Mouse (Mus musculus): Measurements from ENCODE around the gene Calm3. TPM values are rescaled to one million over a fixed set of nuclear protein-coding genes. Genes with fewer than 3 reads are reported as not detected.

The Calm3 gene
- 12.5 TPM for polyA plus RNA-seq (2014; fragmentation: Illumina TruSeq; extraction: RNeasy Lipid Tissue Mini Kit (QIAGEN cat#74804); ENCODE audit: low read depth, low replicate concordance)

GRCm38 (mm10) chr7:16924037-16924834 lies at the start of gene Calm3:
Gene Calm3, minus strand, starts transcription at chr7:16924114.

GRCm38 (mm10) chr7:16959539-16960187 lies 35.7 kb upstream of the Calm3 start, which contains the start of gene Pnmal1:
Gene Pnmal1, plus strand, starts transcription at chr7:16959679.

GRCm38 (mm10) chr7:16944061-16944807 lies 20.3 kb upstream of the Calm3 start, which contains the start of gene Pnmal2:
Gene Pnmal2, plus strand, starts transcription at chr7:16944682.

GRCm38 (mm10) chr7:16906281-16906680 lies 17.6 kb downstream of the Calm3 start, which contains the start of gene Ptgir:
Gene Ptgir, plus strand, starts transcription at chr7:16906490.

GRCm38 (mm10) chr7:16891641-16892351 lies 32.1 kb downstream of the Calm3 start, which contains the start of gene Gng8:
Gene Gng8, plus strand, starts transcription at chr7:16891786.

GRCm38 (mm10) chr7:16875310-16875325 lies 48.8 kb downstream of the Calm3 start, which contains the start of gene Dact3:
Gene Dact3, plus strand, starts transcription at chr7:16875317.

Other genes with a start within 250 kb of the Calm3 start
- not detected for gene Ceacam15, start 248.4 kb downstream of the Calm3 start, polyA plus RNA-seq (2014; fragmentation: Illumina TruSeq; extraction: RNeasy Lipid Tissue Mini Kit (QIAGEN cat#74804); ENCODE audit: low read depth, low replicate concordance)
- not detected for gene Ceacam9, start 202.2 kb downstream of the Calm3 start, polyA plus RNA-seq (2014; fragmentation: Illumina TruSeq; extraction: RNeasy Lipid Tissue Mini Kit (QIAGEN cat#74804); ENCODE audit: low read depth, low replicate concordance)
- 42.6 TPM for gene Ap2s1, start 185.7 kb downstream of the Calm3 start, polyA plus RNA-seq (2014; fragmentation: Illumina TruSeq; extraction: RNeasy Lipid Tissue Mini Kit (QIAGEN cat#74804); ENCODE audit: low read depth, low replicate concordance)
- 0.87 TPM for gene Slc1a5, start 142.8 kb downstream of the Calm3 start, polyA plus RNA-seq (2014; fragmentation: Illumina TruSeq; extraction: RNeasy Lipid Tissue Mini Kit (QIAGEN cat#74804); ENCODE audit: low read depth, low replicate concordance)
- 7.9 TPM for gene Strn4, start 108.2 kb downstream of the Calm3 start, polyA plus RNA-seq (2014; fragmentation: Illumina TruSeq; extraction: RNeasy Lipid Tissue Mini Kit (QIAGEN cat#74804); ENCODE audit: low read depth, low replicate concordance)
- 4.2 TPM for gene Fkrp, start 107.4 kb downstream of the Calm3 start, polyA plus RNA-seq (2014; fragmentation: Illumina TruSeq; extraction: RNeasy Lipid Tissue Mini Kit (QIAGEN cat#74804); ENCODE audit: low read depth, low replicate concordance)
- gene Prkd2, start 81.2 kb downstream of the Calm3 start, polyA plus RNA-seq (2014; fragmentation: Illumina TruSeq; extraction: RNeasy Lipid Tissue Mini Kit (QIAGEN cat#74804); ENCODE audit: low read depth, low replicate concordance), result 0.56 TPM
- 0.24 TPM for gene Dact3, start 48.8 kb downstream of the Calm3 start, polyA plus RNA-seq (2014; fragmentation: Illumina TruSeq; extraction: RNeasy Lipid Tissue Mini Kit (QIAGEN cat#74804); ENCODE audit: low read depth, low replicate concordance)
- gene Gng8, start 32.3 kb downstream of the Calm3 start, polyA plus RNA-seq (2014; fragmentation: Illumina TruSeq; extraction: RNeasy Lipid Tissue Mini Kit (QIAGEN cat#74804); ENCODE audit: low read depth, low replicate concordance), result not detected
- not detected for gene Ptgir, start 17.6 kb downstream of the Calm3 start, polyA plus RNA-seq (2014; fragmentation: Illumina TruSeq; extraction: RNeasy Lipid Tissue Mini Kit (QIAGEN cat#74804); ENCODE audit: low read depth, low replicate concordance)
- gene Pnmal2, start 20.6 kb upstream of the Calm3 start, polyA plus RNA-seq (2014; fragmentation: Illumina TruSeq; extraction: RNeasy Lipid Tissue Mini Kit (QIAGEN cat#74804); ENCODE audit: low read depth, low replicate concordance), result not detected
- gene Pnmal1, start 35.6 kb upstream of the Calm3 start, polyA plus RNA-seq (2014; fragmentation: Illumina TruSeq; extraction: RNeasy Lipid Tissue Mini Kit (QIAGEN cat#74804); ENCODE audit: low read depth, low replicate concordance), result not detected
- not detected for gene Gm42372, start 59.0 kb upstream of the Calm3 start, polyA plus RNA-seq (2014; fragmentation: Illumina TruSeq; extraction: RNeasy Lipid Tissue Mini Kit (QIAGEN cat#74804); ENCODE audit: low read depth, low replicate concordance)
- gene Ccdc8, start 68.6 kb upstream of the Calm3 start, polyA plus RNA-seq (2014; fragmentation: Illumina TruSeq; extraction: RNeasy Lipid Tissue Mini Kit (QIAGEN cat#74804); ENCODE audit: low read depth, low replicate concordance), result 0.13 TPM
- 9.2 TPM for gene Ppp5c, start 103.8 kb upstream of the Calm3 start, polyA plus RNA-seq (2014; fragmentation: Illumina TruSeq; extraction: RNeasy Lipid Tissue Mini Kit (QIAGEN cat#74804); ENCODE audit: low read depth, low replicate concordance)
- 0.08 TPM for gene Hif3a, start 138.3 kb upstream of the Calm3 start, polyA plus RNA-seq (2014; fragmentation: Illumina TruSeq; extraction: RNeasy Lipid Tissue Mini Kit (QIAGEN cat#74804); ENCODE audit: low read depth, low replicate concordance)
- not detected for gene Psg16, start 149.9 kb upstream of the Calm3 start, polyA plus RNA-seq (2014; fragmentation: Illumina TruSeq; extraction: RNeasy Lipid Tissue Mini Kit (QIAGEN cat#74804); ENCODE audit: low read depth, low replicate concordance)
- not detected for gene Ceacam3, start 226.2 kb upstream of the Calm3 start, polyA plus RNA-seq (2014; fragmentation: Illumina TruSeq; extraction: RNeasy Lipid Tissue Mini Kit (QIAGEN cat#74804); ENCODE audit: low read depth, low replicate concordance)

Measured in liver, adult 10 weeks (tissue).